Mouse (Mus musculus) c-Kit-positive CD71-positive TER-119-positive erythroid progenitor cells, embryonic 14.5 days (primary cell): Measurements from ENCODE around the gene Spaca1.
"Not testable (repeated sequence)": the region's sequence is repeated elsewhere in the genome, so short reads cannot be mapped to it uniquely, and the experiment has no call there.

Source experiments
- DNase-seq: peaks from one replicate; pipeline ENCODE4 v3.0.0-alpha.2; 2013; ENCODE audit warnings: low spot score

The Spaca1 gene

DNA sequence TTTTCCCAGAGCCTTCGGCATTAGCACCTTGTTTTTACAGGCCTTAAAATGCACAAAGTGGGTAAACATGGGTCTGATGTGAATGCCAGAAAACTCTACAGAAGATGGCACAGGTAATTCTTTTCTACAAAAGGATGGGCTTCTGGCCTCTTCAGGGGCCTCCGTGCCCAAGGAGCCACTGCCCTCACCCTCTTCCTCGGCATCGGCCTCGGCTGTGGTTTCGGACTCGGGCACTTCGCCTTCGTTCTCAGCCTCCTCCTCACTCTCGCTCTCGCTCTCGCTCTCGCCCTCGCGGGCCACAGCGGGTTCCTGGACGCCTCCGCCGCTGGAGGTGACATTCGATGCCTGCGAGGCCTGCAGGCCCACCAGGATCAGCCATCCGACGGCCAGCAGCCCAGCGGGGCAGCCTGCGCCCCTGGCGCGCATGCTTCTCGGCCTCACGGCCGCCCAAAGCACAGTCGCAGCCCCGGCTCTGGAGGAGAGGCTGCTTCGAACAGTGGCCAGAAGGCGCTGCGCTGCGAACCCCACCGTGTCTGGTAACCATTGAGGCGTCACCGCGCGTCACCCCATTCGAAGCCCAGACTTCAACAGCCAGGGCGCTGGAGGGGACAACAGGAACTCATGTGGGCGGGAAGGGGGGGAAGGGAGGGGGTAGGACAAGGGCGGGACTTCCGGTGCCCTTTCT lies at the start of gene Spaca1:
Gene Spaca1, minus strand, starts transcription at position 621 of the 685 bp plus-strand sequence.
- no peak for DNase-seq

DNA sequence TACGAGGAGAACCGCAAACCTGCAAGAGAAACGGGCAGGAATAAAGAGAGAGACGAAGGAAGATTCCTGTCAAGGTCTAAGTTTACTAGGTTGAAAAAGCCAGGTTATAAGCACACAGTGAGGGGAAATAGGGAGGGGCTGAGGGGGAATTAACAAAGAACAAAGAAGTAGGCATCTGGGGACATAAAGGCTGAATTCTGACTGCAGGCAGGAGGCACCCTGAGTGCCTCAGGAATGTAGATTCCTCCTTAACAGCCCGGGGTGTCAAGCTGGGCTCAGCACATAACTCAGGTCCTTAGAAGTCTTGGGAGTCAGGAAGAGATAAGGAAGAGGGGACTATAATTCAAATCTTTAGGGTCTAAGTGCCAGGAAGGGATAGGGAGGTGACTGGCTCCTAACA lies 37.3 kb upstream of the Spaca1 start:
- not testable (repeated sequence) for DNase-seq

DNA sequence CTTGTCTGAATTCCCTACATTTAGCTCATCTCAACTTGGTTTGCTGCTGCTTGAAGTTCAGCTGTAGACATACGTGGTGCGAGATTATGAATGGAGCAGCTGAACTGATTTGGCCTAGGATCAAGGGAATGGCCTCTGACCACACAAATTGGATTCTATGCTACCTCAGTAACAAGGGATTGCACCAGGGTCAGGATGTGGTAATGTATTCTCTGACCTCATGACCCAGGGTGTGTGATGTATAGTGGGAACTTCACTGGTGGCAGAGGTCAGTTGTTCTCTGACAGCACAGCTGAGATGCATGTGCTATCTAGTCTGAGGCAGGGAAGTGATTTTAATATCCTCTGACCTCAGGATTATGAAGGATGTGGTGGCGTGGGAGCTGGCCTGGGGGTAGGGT lies 31.1 kb upstream of the Spaca1 start:
- DNase-seq: no peak

DNA sequence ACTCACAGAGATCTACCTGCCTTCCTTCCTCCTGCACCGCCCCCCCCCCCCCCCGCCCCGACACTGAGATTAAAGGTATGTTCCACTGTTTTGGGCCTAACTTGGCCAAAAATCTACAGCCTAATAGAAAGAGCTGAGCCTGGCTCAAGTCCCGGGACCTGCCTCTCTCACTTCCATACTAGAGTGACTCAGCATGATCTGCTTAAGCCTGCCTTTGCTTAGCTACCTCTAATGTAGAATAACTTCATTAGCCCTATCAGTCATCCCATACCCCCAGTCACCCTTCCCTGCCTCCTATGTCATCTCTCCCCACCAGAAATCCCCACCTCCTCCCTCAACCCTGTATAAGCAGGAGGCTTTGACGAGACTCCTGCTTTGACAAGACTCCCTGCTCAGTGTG lies 19.0 kb upstream of the Spaca1 start:
- no peak for DNase-seq

DNA sequence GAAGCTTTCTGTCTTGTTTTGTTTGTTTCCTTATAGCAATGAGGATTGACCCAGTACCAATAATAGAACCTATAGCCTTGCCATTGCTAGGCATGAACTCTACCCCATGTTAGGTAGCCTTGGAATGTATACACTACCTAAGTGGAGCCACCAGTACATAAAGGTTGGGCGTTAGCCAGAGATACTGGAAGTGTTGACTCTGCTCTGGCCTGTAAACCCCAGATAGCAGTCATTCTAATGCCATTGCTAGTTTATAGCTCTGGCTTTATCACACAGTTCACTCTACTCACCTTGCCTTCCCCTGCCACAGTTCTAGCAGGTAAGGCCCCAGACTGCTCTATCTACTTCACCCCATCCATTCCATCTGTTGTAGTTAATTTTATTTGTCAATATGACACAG lies 8.3 kb upstream of the Spaca1 start:
- DNase-seq: no peak

DNA sequence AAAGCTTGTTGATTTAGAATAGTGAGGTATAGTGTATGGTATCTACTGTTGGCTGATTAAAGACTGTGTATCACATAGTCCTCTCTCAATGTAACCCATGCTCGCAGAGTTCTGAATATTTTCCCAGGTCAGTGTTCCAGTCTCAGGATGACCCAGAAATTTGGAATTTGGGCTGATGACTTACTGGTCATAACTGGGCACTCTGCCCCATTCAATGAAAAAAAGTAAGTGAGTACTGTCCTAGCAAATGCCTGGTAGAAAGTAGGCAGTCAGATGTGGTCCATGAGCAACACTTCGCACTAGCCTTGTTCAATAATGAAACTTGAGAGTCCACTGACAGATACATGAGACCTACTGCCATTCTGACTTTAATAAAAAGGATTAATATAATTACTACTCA lies 23.2 kb downstream of the Spaca1 start:
- no peak for DNase-seq

DNA sequence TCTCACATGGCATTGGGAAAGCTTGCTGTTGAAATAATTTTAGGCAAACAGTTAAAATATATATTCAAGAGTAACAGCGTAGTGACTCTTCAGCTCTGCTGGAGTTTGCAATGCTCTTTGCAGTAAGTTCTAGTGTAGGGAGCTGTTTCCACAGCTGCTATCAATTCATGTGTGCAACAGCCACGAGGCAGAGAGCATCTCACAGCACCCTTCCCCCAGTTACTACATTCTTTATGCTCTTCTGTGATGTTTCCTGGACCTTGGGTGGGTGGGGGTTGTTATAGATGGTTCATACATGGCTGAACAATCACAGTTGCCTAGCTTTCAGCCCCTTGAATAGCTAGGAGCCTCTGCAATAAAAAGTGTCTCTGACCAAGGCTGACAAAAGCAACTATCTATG lies 28.5 kb downstream of the Spaca1 start:
- DNase-seq: no peak

DNA sequence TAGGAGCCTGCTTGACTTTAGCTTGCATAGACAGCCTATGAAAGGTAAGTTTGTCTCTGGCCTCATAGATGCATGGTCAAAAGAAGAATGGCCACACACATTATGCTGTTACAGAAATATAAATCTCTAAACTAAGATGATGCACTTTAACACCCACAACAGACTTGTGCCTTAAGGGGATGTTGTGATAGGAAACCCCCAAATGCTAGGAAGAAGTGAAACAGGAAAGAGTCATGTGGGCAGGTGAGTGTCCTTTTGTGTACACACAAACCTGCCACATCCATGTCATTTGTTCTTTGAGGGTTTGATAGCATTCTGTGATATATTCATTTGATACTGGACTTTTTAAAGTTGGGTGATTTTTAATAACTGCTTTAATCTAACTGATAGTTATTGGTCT lies 53.6 kb downstream of the Spaca1 start:
- no peak for DNase-seq

DNA sequence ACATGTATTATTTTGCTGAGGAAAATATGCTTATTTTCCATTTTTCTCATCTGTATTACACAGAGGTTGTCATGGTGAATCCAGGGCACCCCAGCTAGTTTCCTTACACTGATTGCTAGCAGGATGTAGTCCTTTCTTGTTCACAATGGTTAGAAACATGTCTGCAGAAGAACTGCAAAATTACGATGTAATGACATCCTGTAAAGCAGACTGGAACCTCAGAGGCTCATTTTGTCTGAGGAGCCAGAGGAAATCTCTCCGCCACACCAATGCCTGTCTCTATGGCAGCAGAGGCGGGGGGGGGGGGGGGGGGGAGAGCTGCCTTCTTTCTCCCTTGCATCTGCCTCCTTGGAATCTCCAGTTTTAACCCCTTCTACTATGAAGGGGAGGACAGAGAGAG lies 57.3 kb downstream of the Spaca1 start:
- DNase-seq: no peak

DNA sequence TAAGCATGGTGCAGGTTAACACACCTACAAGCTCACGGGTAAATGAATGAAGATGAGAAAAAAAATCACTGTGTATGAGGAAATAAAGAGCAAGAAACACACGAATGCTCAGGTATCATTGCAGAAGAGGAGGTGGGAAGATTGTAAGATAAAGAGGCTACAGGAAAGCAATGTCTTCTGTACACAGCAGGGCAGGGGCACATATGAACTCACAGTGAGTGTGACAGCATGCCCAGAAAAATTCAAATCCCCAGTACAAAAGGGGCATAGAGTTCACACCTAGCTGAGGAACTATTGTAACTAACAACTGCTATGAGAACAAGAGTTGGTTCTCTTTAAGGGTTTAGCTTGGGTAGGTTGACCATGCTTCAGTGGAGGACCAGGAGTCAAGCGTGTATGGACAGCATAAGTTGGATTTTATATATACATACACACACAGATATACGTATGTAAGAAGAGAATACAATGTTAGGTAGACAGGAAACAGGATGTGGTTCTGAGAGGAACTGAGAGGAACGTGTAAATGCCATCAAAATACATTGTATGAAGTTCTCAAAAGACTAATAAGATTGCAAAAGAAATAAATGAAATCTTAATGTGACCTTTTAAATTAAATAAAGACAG lies 61.4 kb downstream of the Spaca1 start:
- no peak for DNase-seq
